Mouse (Mus musculus) forebrain, embryonic 13.5 days (tissue): ENCODE measurements at regions not wholly inside any gene's neighbourhood (a gene's known extent, or its start where the extent isn't known, plus 50 kb on each side); places are given as distances from the start of the nearest gene placed in this dataset.

ENCODE experiments used
- ATAC-seq: fragments of 200-750 bp; cut with Nextera tagmentation; 2 replicates; pipeline ENCODE4 v1.8.0; 2017
- H3K27ac ChIP-seq: fragments of 300-500 bp; sonication (generic); 2 replicates; pipeline ENCODE4 v1.5.1; 2015; ENCODE audit warnings: inconsistent platforms, mild to moderate bottlenecking, moderate library complexity
- H3K27me3 ChIP-seq: fragments of 300-500 bp; sonication (generic); 2 replicates; pipeline ENCODE4 v1.6.1; 2015; ENCODE audit warnings: mild to moderate bottlenecking, inconsistent platforms
- H3K36me3 ChIP-seq: fragments of 300-500 bp; sonication (generic); 2 replicates; pipeline ENCODE4 v1.6.1; 2015; ENCODE audit warnings: mild to moderate bottlenecking, inconsistent platforms; ENCODE audit not compliant: poor library complexity, severe bottlenecking
- H3K4me1 ChIP-seq: fragments of 300-500 bp; sonication (generic); 2 replicates; pipeline ENCODE4 v1.6.1; 2015; ENCODE audit warnings: inconsistent platforms
- H3K4me2 ChIP-seq: fragments of 300-500 bp; sonication (generic); 2 replicates; pipeline ENCODE4 v1.6.1; 2015; ENCODE audit warnings: inconsistent platforms, mild to moderate bottlenecking, moderate library complexity
- H3K4me3 ChIP-seq: fragments of 300-500 bp; sonication (generic); 2 replicates; pipeline ENCODE4 v1.5.1; 2015; ENCODE audit warnings: mild to moderate bottlenecking, inconsistent platforms
- H3K9ac ChIP-seq: fragments of 300-500 bp; sonication (generic); 2 replicates; pipeline ENCODE4 v1.6.1; 2015; ENCODE audit warnings: mild to moderate bottlenecking, inconsistent platforms
- H3K9me3 ChIP-seq: fragments of 300-500 bp; sonication (generic); replicated peaks from 2 replicates; pipeline ENCODE4 v1.6.1; 2016; ENCODE audit warnings: inconsistent platforms
- WGBS: fragments of 180-500 bp; shearing (Covaris S2); methylation state at CpG from one replicate; pipeline ENCODE4 v1.1.7; 2015; 5-methylcytosine and 5-hydroxymethylcytosine counted together

DNA sequence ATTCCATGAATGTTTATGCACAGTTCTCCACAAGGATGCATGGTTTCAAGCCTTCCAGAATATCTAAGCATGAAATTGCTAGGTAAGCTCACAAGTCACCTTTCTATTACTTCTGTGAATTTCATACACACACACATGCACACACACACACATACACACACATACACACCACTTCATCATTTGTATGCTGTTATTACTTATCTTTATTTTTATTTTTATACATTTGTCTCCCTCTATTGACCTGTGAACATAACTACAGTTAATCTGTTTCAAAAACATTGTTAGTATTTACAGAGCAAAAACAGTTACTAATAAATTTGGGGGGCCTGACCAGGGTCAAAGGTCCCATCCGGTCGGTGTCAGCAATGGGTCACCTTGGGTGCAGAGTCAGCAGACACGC, 212.6 kb upstream of the Depdc1a start:
- H3K9me3 ChIP-seq, result no peaks in the 10 kb centered on the region
- H3K4me2 ChIP-seq, result no peak overlapping the region
- H3K9ac ChIP-seq, result no peak overlapping the region
- no peak overlapping the region for H3K4me3 ChIP-seq
- no peaks in the 10 kb centered on the region for H3K27me3 ChIP-seq
- ATAC-seq, result peak; percentile 36; the same call in 1 of the 2 replicates
- no peaks in the 10 kb centered on the region for H3K36me3 ChIP-seq
- WGBS, result 90% methylated on average over 3 of the region's 3 CpGs
- no peaks in the 10 kb centered on the region for H3K4me1 ChIP-seq
- H3K27ac ChIP-seq, result no peak overlapping the region

DNA sequence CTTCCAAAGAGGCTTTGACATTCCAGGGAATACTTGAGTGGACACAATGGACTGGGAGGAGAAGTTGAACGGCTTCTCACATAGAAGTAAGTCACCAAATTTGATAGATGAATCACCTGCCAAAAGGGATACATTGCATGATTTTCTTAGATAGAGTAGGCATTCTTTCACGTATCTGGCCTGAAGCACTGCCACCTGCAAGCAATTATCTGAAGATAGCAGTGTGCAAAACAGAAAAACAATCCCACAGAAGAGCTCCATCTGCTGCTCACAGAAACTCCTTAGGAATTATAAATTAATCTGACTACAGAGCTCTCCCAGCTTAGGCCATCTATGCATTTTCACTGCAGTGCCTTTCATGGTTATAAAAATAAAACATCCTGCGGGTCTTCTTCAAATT, 177.8 kb upstream of the Depdc1a start:
- no peaks in the 10 kb centered on the region for H3K36me3 ChIP-seq

DNA sequence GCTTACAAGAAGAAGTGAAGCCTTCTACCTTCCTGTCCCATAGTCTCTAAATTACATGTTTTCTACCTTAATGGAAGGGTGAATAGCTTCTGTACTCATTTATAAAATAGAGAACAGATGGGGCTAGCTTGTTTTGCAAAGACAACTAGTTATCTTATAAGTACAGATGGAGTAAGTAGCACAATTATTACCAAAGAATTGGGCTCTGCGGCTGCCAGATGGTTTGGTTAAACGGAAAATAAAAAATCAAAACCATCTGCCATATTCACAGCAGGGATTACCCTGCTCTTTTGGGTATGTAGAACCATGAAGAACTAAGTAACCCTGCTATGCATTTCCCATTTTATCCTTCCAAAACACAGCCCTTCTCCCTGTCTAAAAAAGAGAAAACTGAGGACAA, 147.2 kb upstream of the Depdc1a start:
- no peaks in the 10 kb centered on the region for H3K4me1 ChIP-seq
- no peak overlapping the region for H3K4me3 ChIP-seq
- H3K27me3 ChIP-seq, result no peaks in the 10 kb centered on the region
- H3K27ac ChIP-seq, result no peak overlapping the region
- 70% methylated on average over 2 of the region's 2 CpGs for WGBS
- no peak overlapping the region for H3K9ac ChIP-seq
- no peak overlapping the region for H3K4me2 ChIP-seq
- ATAC-seq, result peak; percentile 51
- H3K36me3 ChIP-seq, result no peaks in the 10 kb centered on the region
- peaks cover 5% of the 10 kb centered on the region; the same call in 1 of the 2 replicates for H3K9me3 ChIP-seq

More for the DNA sequence above, 177.8 kb upstream of the Depdc1a start:
- WGBS, result 70% methylated on average over 3 of the region's 3 CpGs
- no peaks in the 10 kb centered on the region for H3K27me3 ChIP-seq
- no peak overlapping the region for H3K9ac ChIP-seq
- H3K9me3 ChIP-seq, result no peaks in the 10 kb centered on the region
- no peak overlapping the region for H3K4me3 ChIP-seq
- H3K4me2 ChIP-seq, result no peak overlapping the region
- ATAC-seq, result peak; percentile 55; the same call in 1 of the 2 replicates
- no peak overlapping the region for H3K27ac ChIP-seq
- H3K4me1 ChIP-seq, result no peaks in the 10 kb centered on the region

DNA sequence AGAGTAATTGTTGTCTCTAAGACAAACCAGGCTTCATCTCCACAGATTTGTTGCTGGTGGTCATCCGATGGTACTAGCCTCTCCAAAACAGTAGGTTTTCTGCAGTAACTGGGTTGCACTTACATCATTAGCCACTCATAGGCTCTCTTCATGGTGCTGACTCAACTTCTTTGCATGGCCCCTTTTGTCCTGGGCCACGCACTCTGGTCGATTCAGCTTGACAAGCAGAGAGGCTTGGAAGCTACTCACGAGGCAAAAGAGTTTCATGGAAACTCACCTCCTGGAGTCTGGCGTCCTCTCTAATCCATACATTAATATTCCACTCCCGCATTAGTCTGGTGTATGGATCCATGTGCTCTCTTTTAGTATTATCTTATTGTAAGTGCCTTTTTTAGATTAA, 141.5 kb upstream of the Depdc1a start:
- WGBS, result 95% methylated on average over 6 of the region's 6 CpGs
- H3K4me1 ChIP-seq, result no peaks in the 10 kb centered on the region

DNA sequence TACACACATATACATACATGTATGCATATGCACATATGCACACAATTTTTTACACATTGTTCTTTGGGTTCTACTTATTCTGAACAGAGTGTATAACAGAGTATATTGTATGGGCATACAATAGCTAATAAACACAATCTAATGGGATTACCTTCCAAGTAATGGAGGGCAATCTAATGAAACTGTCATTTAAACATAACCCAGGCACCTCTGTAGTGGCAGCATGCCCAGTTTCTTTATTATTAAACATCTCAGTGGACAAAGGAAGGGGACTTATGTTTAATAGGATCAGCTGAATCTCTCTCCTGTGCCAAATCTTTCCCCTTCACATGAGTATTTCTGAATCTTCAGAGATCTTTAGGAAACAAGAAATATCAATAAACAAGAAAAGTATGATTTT, 122.1 kb upstream of the Depdc1a start:
- no peak overlapping the region for H3K4me3 ChIP-seq
- H3K9ac ChIP-seq, result no peak overlapping the region
- H3K27ac ChIP-seq, result no peak overlapping the region
- no peak for ATAC-seq
- H3K4me2 ChIP-seq, result no peak overlapping the region
- no peaks in the 10 kb centered on the region for H3K36me3 ChIP-seq
- H3K9me3 ChIP-seq, result no peaks in the 10 kb centered on the region
- H3K4me1 ChIP-seq, result no peaks in the 10 kb centered on the region
- H3K27me3 ChIP-seq, result no peaks in the 10 kb centered on the region

More for the DNA sequence above, 141.5 kb upstream of the Depdc1a start:
- H3K36me3 ChIP-seq, result no peaks in the 10 kb centered on the region
- ATAC-seq, result no peak
- H3K9me3 ChIP-seq, result peaks cover 5% of the 10 kb centered on the region; the same call in 1 of the 2 replicates
- no peak overlapping the region for H3K4me2 ChIP-seq
- H3K27ac ChIP-seq, result no peak overlapping the region
- no peak overlapping the region for H3K9ac ChIP-seq
- no peak overlapping the region for H3K4me3 ChIP-seq
- H3K27me3 ChIP-seq, result no peaks in the 10 kb centered on the region
